Mouse (Mus musculus) stomach, postnatal 0 days (tissue): ENCODE data around the gene Naaladl2. TPM values are rescaled to one million over a fixed set of nuclear protein-coding genes. Genes with fewer than 3 reads are reported as not detected.
"Not testable (repeated sequence)": the region's sequence is repeated elsewhere in the genome, so short reads cannot be mapped to it uniquely, and the experiment has no call there.

Source experiments
- ATAC-seq: fragments of 200-750 bp; cut with Nextera tagmentation; 2 replicates; pipeline ENCODE4 v1.8.0; 2017; ENCODE audit not compliant: low FRiP score, low TSS enrichment
- DNase-seq: peaks from one replicate; pipeline ENCODE4 v3.0.0-alpha.2; 2016; ENCODE audit warnings: low spot score
- H3K27ac ChIP-seq: fragments of 300-500 bp; sonication (generic); replicated peaks from 2 replicates; pipeline ENCODE4 v1.5.1; 2014; ENCODE audit warnings: mild to moderate bottlenecking, control low read depth
- H3K27me3 ChIP-seq: fragments of 300-500 bp; sonication (generic); 2 replicates; pipeline ENCODE4 v1.6.1; 2014; ENCODE audit warnings: low read length; ENCODE audit not compliant: control insufficient read depth, insufficient read depth
- H3K36me3 ChIP-seq: fragments of 300-500 bp; sonication (generic); 2 replicates; pipeline ENCODE4 v1.6.1; 2014; ENCODE audit warnings: low read length, mixed read lengths; ENCODE audit not compliant: control insufficient read depth, insufficient read depth
- H3K4me1 ChIP-seq: fragments of 300-500 bp; sonication (generic); replicated peaks from 2 replicates; pipeline ENCODE4 v1.6.1; 2014; ENCODE audit warnings: antibody characterized with exemption; ENCODE audit not compliant: control insufficient read depth, insufficient read depth
- H3K4me2 ChIP-seq: fragments of 300-500 bp; sonication (generic); replicated peaks from 2 replicates; pipeline ENCODE4 v1.6.1; 2014; ENCODE audit warnings: low read depth, mild to moderate bottlenecking, control low read depth, moderate library complexity
- H3K4me3 ChIP-seq: fragments of 300-500 bp; sonication (generic); 2 replicates; pipeline ENCODE4 v1.5.1; 2014; ENCODE audit warnings: low read depth, low read length, control low read depth
- H3K9ac ChIP-seq: fragments of 300-500 bp; sonication (generic); 2 replicates; pipeline ENCODE4 v1.6.1; 2014; ENCODE audit warnings: mild to moderate bottlenecking, low read length, control low read depth, mixed read lengths
- H3K9me3 ChIP-seq: fragments of 300-500 bp; sonication (generic); 2 replicates; pipeline ENCODE4 v1.6.1; 2016; ENCODE audit warnings: low read length; ENCODE audit not compliant: control insufficient read depth
- CTCF ChIP-seq: IDR thresholded peaks from 2 replicates; pipeline ENCODE4 v1.5.1; 2016; ENCODE audit warnings: antibody characterized with exemption, low read depth, mild to moderate bottlenecking, moderate library complexity
- EP300 ChIP-seq: optimal IDR thresholded peaks from 2 replicates; pipeline ENCODE3; 2016; ENCODE audit warnings: antibody characterized with exemption
- WGBS: fragments of 180-500 bp; shearing (Covaris S2); extraction: QIAGEN DNeasy Blood & Tissue Kit; methylation state at CpG from one replicate; pipeline ENCODE4 v1.1.7; 2014; 5-methylcytosine and 5-hydroxymethylcytosine counted together
- polyA plus RNA-seq: library from polyadenylated mRNA; unstranded; fragments of >200 nt; fragmentation: Nextera tagmentation; extraction: Ambion mirVana; gene quantifications from 2 replicates; pipeline ENCODE4 v1.2.1, GENCODE M21; 2015

Naaladl2 gene
- polyA plus RNA-seq, 1 experiment from 2014 or later = 5.9 TPM

- TF ChIP-seq EP300 (no peak), CTCF (peak; percentile 52)
- Histone ChIP-seq H3K9me3 (no peaks in the 10 kb centered on the region), H3K9ac (no peak overlapping the region), H3K27me3 (no peaks in the 10 kb centered on the region), H3K27ac (no peak overlapping the region), H3K36me3 (no peaks in the 10 kb centered on the region), H3K4me1 (no peaks in the 10 kb centered on the region), H3K4me3 (no peak overlapping the region), H3K4me2 (no peak overlapping the region)
- no peak for DNase-seq
- WGBS = 73% methylated on average over 11 of the region's 11 CpGs
- ATAC-seq = no peak
Measured at GRCm38 (mm10) chr3:24321489-24322405, 822.3 kb downstream of the Naaladl2 start.

- Histone ChIP-seq H3K9me3 (no peaks in the 10 kb centered on the region), H3K27me3 (no peaks in the 10 kb centered on the region), H3K36me3 (no peaks in the 10 kb centered on the region), H3K4me1 (no peaks in the 10 kb centered on the region), H3K4me2 (no peak overlapping the region), H3K27ac (no peak overlapping the region), H3K4me3 (no peak overlapping the region), H3K9ac (no peak overlapping the region)
- TF ChIP-seq CTCF (no peak), EP300 (no peak)
- DNase-seq (no peak), ATAC-seq (peak; percentile 94)
- 29% methylated on average over 4 of the region's 4 CpGs for WGBS
Measured at GRCm38 (mm10) chr3:24314658-24315297, 829.3 kb downstream of the Naaladl2 start.

- TF ChIP-seq EP300 (no peak), CTCF (no peak)
- Histone ChIP-seq H3K27me3 (no peaks in the 10 kb centered on the region), H3K27ac (no peak overlapping the region), H3K4me3 (no peak overlapping the region), H3K9ac (no peak overlapping the region), H3K4me1 (no peaks in the 10 kb centered on the region), H3K4me2 (no peak overlapping the region), H3K36me3 (no peaks in the 10 kb centered on the region), H3K9me3 (no peaks in the 10 kb centered on the region)
- DNase-seq (no peak), ATAC-seq (no peak)
- WGBS = 76% methylated on average over 2 of the region's 2 CpGs
Measured at GRCm38 (mm10) chr3:24225418-24225817, 918.6 kb downstream of the Naaladl2 start.

GRCm38 (mm10) chr3:24217476-24217875, 926.6 kb downstream of the Naaladl2 start:
- H3K36me3 ChIP-seq = no peaks in the 10 kb centered on the region
- H3K4me1 ChIP-seq = no peaks in the 10 kb centered on the region
- 96% methylated on average over 1 of the region's 1 CpGs for WGBS
- H3K9ac ChIP-seq = no peak overlapping the region
- H3K4me3 ChIP-seq = no peak overlapping the region
- DNase-seq = no peak
- no peak for ATAC-seq
- H3K27me3 ChIP-seq = no peaks in the 10 kb centered on the region
- TF ChIP-seq EP300 (no peak), CTCF (peak; percentile 6; the same call in 1 of the 2 replicates)
- no peaks in the 10 kb centered on the region for H3K9me3 ChIP-seq
- no peak overlapping the region for H3K27ac ChIP-seq
- H3K4me2 ChIP-seq = no peak overlapping the region

- ATAC-seq (no peak), DNase-seq (no peak)
- no peak overlapping the region for H3K9ac ChIP-seq
- no peaks in the 10 kb centered on the region for H3K4me1 ChIP-seq
- H3K4me2 ChIP-seq = no peak overlapping the region
- TF ChIP-seq CTCF (no peak), EP300 (no peak)
- no peak overlapping the region for H3K27ac ChIP-seq
- H3K36me3 ChIP-seq = no peaks in the 10 kb centered on the region
- H3K4me3 ChIP-seq = no peak overlapping the region
- H3K27me3 ChIP-seq = no peaks in the 10 kb centered on the region
- no peaks in the 10 kb centered on the region for H3K9me3 ChIP-seq
Measured at GRCm38 (mm10) chr3:24166531-24166930, 977.5 kb downstream of the Naaladl2 start.

- Histone ChIP-seq H3K27me3 (no peaks in the 10 kb centered on the region), H3K9ac (no peak overlapping the region), H3K4me2 (no peak overlapping the region), H3K36me3 (no peaks in the 10 kb centered on the region), H3K4me3 (no peak overlapping the region), H3K4me1 (no peaks in the 10 kb centered on the region), H3K9me3 (no peaks in the 10 kb centered on the region), H3K27ac (no peak overlapping the region)
- no peak for TF ChIP-seq EP300
- ATAC-seq (no peak), DNase-seq (no peak)
Measured at GRCm38 (mm10) chr3:24163992-24164391, 980.1 kb downstream of the Naaladl2 start.

GRCm38 (mm10) chr3:24151086-24151815, 992.8 kb downstream of the Naaladl2 start:
- WGBS = 78% methylated on average over 4 of the region's 4 CpGs
- not testable (repeated sequence) for H3K27me3 ChIP-seq, H3K27ac ChIP-seq, H3K36me3 ChIP-seq, ATAC-seq, H3K4me1 ChIP-seq, H3K9me3 ChIP-seq, H3K9ac ChIP-seq, DNase-seq, H3K4me3 ChIP-seq, H3K4me2 ChIP-seq
